Mouse (Mus musculus): ENCODE measurements around the gene Tmem161a. TPM values are rescaled to one million over a fixed set of nuclear protein-coding genes. Genes with fewer than 3 reads are reported as not detected.

Tmem161a gene
- polyA plus RNA-seq (2012; rRNA removed), result 66.9 and 89.5 TPM in 2 replicates

GRCm38 (mm10) chr8:70172043-70172681, at the start of gene Tmem161a:
Tmem161a (plus strand) TSS chr8:70172356.
- H3K27ac ChIP-seq (ENCODE audit: insufficient read depth, low read depth, low read length), result no peak within 1 kb of the TSS

DNA sequence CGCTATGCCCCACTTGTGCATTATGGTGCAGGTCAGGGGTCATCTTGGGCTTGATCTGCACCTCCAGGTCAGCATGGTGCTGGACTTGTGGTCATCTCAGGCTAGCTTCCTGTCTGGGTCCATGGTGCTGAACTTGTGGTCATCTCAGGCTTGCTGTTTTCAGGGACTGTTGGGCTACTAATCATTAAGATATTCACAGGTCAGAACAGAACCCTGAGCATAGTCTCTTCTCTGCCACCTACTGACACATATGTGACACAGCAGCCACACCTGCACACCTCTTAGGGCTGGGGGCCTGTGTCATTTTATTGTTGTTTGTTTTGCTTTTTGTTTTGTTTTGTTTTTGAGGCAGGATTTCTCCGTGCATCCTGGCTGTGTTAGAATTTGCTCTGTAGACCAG, 49.3 kb upstream of the Tmem161a start:
- no peaks in the 10 kb centered on the region; the same call in 1 of the 2 replicates for H3K4me1 ChIP-seq (ENCODE audit: control insufficient read depth, insufficient read depth, insufficient read length, low read length)
- no peaks in the 10 kb centered on the region for H3K36me3 ChIP-seq (ENCODE audit: control insufficient read depth, insufficient read depth, low read length)
- TF ChIP-seq POLR2A (IDR thresholded peaks at IDR 0.05; ENCODE audit: low read depth, low read length) (no peak), CTCF (IDR thresholded peaks at IDR 0.05; ENCODE audit: extremely low read depth, insufficient read length, insufficient replicate concordance, low read depth, low read length) (peak; percentile 46; the same call in 1 of the 2 replicates)
- no peak overlapping the region for H3K27ac ChIP-seq (ENCODE audit: insufficient read depth, low read depth, low read length)
- H3K27me3 ChIP-seq (ENCODE audit: control insufficient read depth, insufficient read depth, low read length), result peaks cover 16% of the 10 kb centered on the region
- no peak overlapping the region for H3K4me3 ChIP-seq (ENCODE audit: low read depth, low read length)
- WGBS, result 51% methylated on average over 2 of the region's 2 CpGs

More at GRCm38 (mm10) chr8:70172043-70172681, at the start of gene Tmem161a:
- H3K4me3 ChIP-seq (ENCODE audit: low read depth, low read length), result peak within 1 kb of the TSS; percentile 73
- 2% methylated on average over 27 of the region's 27 CpGs for WGBS
- TF ChIP-seq CTCF (IDR thresholded peaks at IDR 0.05; ENCODE audit: extremely low read depth, insufficient read length, insufficient replicate concordance, low read depth, low read length) (no peak), POLR2A (IDR thresholded peaks at IDR 0.05; ENCODE audit: low read depth, low read length) (peak; percentile 85)
- peaks cover 15% of the 10 kb centered on the region; the same call in 1 of the 2 replicates for H3K4me1 ChIP-seq (ENCODE audit: control insufficient read depth, insufficient read depth, insufficient read length, low read length)
- no peaks in the 10 kb centered on the region for H3K27me3 ChIP-seq (ENCODE audit: control insufficient read depth, insufficient read depth, low read length)
- H3K36me3 ChIP-seq (ENCODE audit: control insufficient read depth, insufficient read depth, low read length), result peaks cover 5% of the 10 kb centered on the region

- Histone ChIP-seq H3K27ac (ENCODE audit: insufficient read depth, low read depth, low read length) (no peak overlapping the region), H3K4me1 (ENCODE audit: control insufficient read depth, insufficient read depth, insufficient read length, low read length) (peaks cover 8% of the 10 kb centered on the region), H3K27me3 (ENCODE audit: control insufficient read depth, insufficient read depth, low read length) (peaks cover 3% of the 10 kb centered on the region; the same call in 1 of the 2 replicates), H3K4me3 (ENCODE audit: low read depth, low read length) (no peak overlapping the region), H3K36me3 (ENCODE audit: control insufficient read depth, insufficient read depth, low read length) (no peaks in the 10 kb centered on the region)
- TF ChIP-seq POLR2A (IDR thresholded peaks at IDR 0.05; ENCODE audit: low read depth, low read length) (no peak), CTCF (IDR thresholded peaks at IDR 0.05; ENCODE audit: extremely low read depth, insufficient read length, insufficient replicate concordance, low read depth, low read length) (no peak)
- 56% methylated on average over 8 of the region's 8 CpGs for WGBS
These were observed 47.2 kb upstream of the Tmem161a start for GRCm38 (mm10) chr8:70124992-70125391.

DNA sequence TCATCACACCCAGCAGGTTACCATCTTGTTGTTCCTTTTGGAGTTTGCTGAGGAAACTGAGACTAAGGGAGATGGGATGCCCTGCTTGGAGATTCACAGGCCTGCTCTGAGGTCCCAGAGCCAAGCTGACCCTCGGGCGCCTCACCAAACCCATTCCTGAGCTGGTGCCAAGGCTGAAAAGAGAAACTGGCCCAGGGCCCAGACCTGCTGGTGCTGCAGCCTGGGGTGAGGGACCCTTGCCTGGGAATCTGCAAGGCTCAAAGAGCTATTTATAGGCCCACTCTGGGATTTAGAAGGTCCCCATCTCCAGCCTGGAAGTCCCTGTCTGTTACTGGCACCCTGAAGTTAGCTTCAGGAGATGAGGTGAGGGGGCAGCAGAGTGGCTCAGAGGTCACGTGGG, 43.7 kb upstream of the Tmem161a start:
- Histone ChIP-seq H3K4me3 (ENCODE audit: low read depth, low read length) (no peak overlapping the region), H3K27me3 (ENCODE audit: control insufficient read depth, insufficient read depth, low read length) (no peaks in the 10 kb centered on the region), H3K4me1 (ENCODE audit: control insufficient read depth, insufficient read depth, insufficient read length, low read length) (peaks cover 22% of the 10 kb centered on the region), H3K27ac (ENCODE audit: insufficient read depth, low read depth, low read length) (no peak overlapping the region), H3K36me3 (ENCODE audit: control insufficient read depth, insufficient read depth, low read length) (peaks cover 5% of the 10 kb centered on the region)
- WGBS, result 44% methylated on average over 3 of the region's 3 CpGs
- TF ChIP-seq POLR2A (IDR thresholded peaks at IDR 0.05; ENCODE audit: low read depth, low read length) (no peak), CTCF (IDR thresholded peaks at IDR 0.05; ENCODE audit: extremely low read depth, insufficient read length, insufficient replicate concordance, low read depth, low read length) (no peak)

- H3K4me1 ChIP-seq (ENCODE audit: control insufficient read depth, insufficient read depth, insufficient read length, low read length), result peaks cover 22% of the 10 kb centered on the region
- no peak overlapping the region for H3K4me3 ChIP-seq (ENCODE audit: low read depth, low read length)
- 23% methylated on average over 9 of the region's 9 CpGs for WGBS
- peaks cover 15% of the 10 kb centered on the region for H3K36me3 ChIP-seq (ENCODE audit: control insufficient read depth, insufficient read depth, low read length)
- H3K27ac ChIP-seq (ENCODE audit: insufficient read depth, low read depth, low read length), result peak overlapping the region; percentile 82
- TF ChIP-seq CTCF (IDR thresholded peaks at IDR 0.05; ENCODE audit: extremely low read depth, insufficient read length, insufficient replicate concordance, low read depth, low read length) (no peak), POLR2A (IDR thresholded peaks at IDR 0.05; ENCODE audit: low read depth, low read length) (no peak)
- no peaks in the 10 kb centered on the region for H3K27me3 ChIP-seq (ENCODE audit: control insufficient read depth, insufficient read depth, low read length)
These were observed 42.7 kb upstream of the Tmem161a start for GRCm38 (mm10) chr8:70129309-70129952.

DNA sequence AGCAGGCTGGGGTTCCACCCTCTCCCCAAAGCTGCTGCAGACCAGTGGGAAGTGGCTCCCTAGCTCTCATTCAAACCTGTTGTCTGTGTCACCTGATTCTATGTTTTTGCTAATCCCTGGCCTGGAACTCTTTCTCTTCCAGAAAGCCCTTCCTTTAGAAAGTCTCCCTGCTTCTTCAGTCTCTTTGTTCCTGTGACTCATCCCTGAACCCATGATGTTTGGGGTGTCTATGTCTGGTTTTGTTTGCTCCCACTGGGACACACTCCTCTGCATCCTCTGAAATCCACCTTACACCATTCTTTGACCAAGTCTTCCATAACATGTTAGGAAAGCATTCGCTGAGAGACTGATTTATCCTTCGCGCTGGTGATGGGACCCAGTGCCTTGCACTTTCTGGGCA, 42.1 kb upstream of the Tmem161a start:
- no peaks in the 10 kb centered on the region for H3K27me3 ChIP-seq (ENCODE audit: control insufficient read depth, insufficient read depth, low read length)
- TF ChIP-seq POLR2A (IDR thresholded peaks at IDR 0.05; ENCODE audit: low read depth, low read length) (no peak), CTCF (IDR thresholded peaks at IDR 0.05; ENCODE audit: extremely low read depth, insufficient read length, insufficient replicate concordance, low read depth, low read length) (no peak)
- WGBS, result 95% methylated on average over 3 of the region's 3 CpGs
- H3K36me3 ChIP-seq (ENCODE audit: control insufficient read depth, insufficient read depth, low read length), result peaks cover 21% of the 10 kb centered on the region
- peaks cover 22% of the 10 kb centered on the region for H3K4me1 ChIP-seq (ENCODE audit: control insufficient read depth, insufficient read depth, insufficient read length, low read length)
- peak overlapping the region; percentile 82 for H3K27ac ChIP-seq (ENCODE audit: insufficient read depth, low read depth, low read length)
- H3K4me3 ChIP-seq (ENCODE audit: low read depth, low read length), result no peak overlapping the region

- H3K27ac ChIP-seq (ENCODE audit: insufficient read depth, low read depth, low read length), result peak within 1 kb of the TSS; percentile 82
- TF ChIP-seq CTCF (IDR thresholded peaks at IDR 0.05; ENCODE audit: extremely low read depth, insufficient read length, insufficient replicate concordance, low read depth, low read length) (0 out of 2 replicates have a peak, but pooled peaks have one; percentile 16), POLR2A (IDR thresholded peaks at IDR 0.05; ENCODE audit: low read depth, low read length) (peak; percentile 66; the same call in 1 of the 2 replicates)
- WGBS, result under 1% methylated on average over 37 of the region's 37 CpGs
- H3K27me3 ChIP-seq (ENCODE audit: control insufficient read depth, insufficient read depth, low read length), result no peaks in the 10 kb centered on the region
- peak within 1 kb of the TSS; percentile 83 for H3K4me3 ChIP-seq (ENCODE audit: low read depth, low read length)
- peaks cover 22% of the 10 kb centered on the region for H3K4me1 ChIP-seq (ENCODE audit: control insufficient read depth, insufficient read depth, insufficient read length, low read length)
- peaks cover 29% of the 10 kb centered on the region for H3K36me3 ChIP-seq (ENCODE audit: control insufficient read depth, insufficient read depth, low read length)
These were observed 40.8 kb upstream of the Tmem161a start, which contains the start of gene Nr2c2ap for GRCm38 (mm10) chr8:70131166-70131883. Nr2c2ap (plus strand) TSS chr8:70131333.

All from small intestine, adult 2 months (tissue).